In genomic region chr3:87985505-87986320, GRCm38 (mm10) we compare ENCODE assay signal across 10 mouse cellular contexts. TPM values are rescaled to one million over a fixed set of nuclear protein-coding genes. Genes with fewer than 3 reads are reported as not detected.
DNase-seq lines count a peak whose midpoint lies in the region; ATAC-seq lines count a peak whose summit lies in the region.
"Had no signal": no experiment of that assay in that cellular context is flagged by ENCODE, and none has a peak within 500 bp of the region (broad histone marks: within the 10 kb centered on the region; RNA-seq: fewer than 3 reads in every experiment).

No protein-coding gene starts in this region.

- no peaks in the 10 kb centered on the region for H3K9me3 ChIP-seq in heart, embryonic 14.5 days (ENCODE audit: control insufficient read depth, low read length)
- no peaks in the 10 kb centered on the region for H3K9me3 ChIP-seq in limb, embryonic 13.5 days

- H3K4me2 ChIP-seq in heart, embryonic 14.5 days (ENCODE audit: low read length): peak overlapping the region; percentile 67
- H3K4me2 ChIP-seq in limb, embryonic 13.5 days (replicated peaks): peak overlapping the region; percentile 80; the same call in 1 of the 2 replicates

- ATAC-seq in heart, embryonic 14.5 days (ENCODE audit: insufficient number of reproducible peaks, insufficient read depth, low FRiP score, low read depth): no peak
- ATAC-seq in limb, embryonic 13.5 days (ENCODE audit: low FRiP score, low read depth): no peak

- H3K9ac ChIP-seq in heart, embryonic 14.5 days (ENCODE audit: low read length): peak overlapping the region; percentile 58
- H3K9ac ChIP-seq in limb, embryonic 13.5 days: 0 out of 2 replicates have a peak overlapping the region, but pooled peaks have one; percentile 31

- H3K4me3 ChIP-seq in heart, embryonic 14.5 days (ENCODE audit: control insufficient read depth in 1 of 2, insufficient read depth in 1 of 2, low read depth in 1 of 2, low read length in 2 of 2): no peak overlapping the region
- no peak overlapping the region for H3K4me3 ChIP-seq in limb, embryonic 13.5 days

- peaks cover 21% of the 10 kb centered on the region for H3K27me3 ChIP-seq in heart, embryonic 14.5 days (ENCODE audit: control insufficient read depth, insufficient read depth, low read length)
- H3K27me3 ChIP-seq in limb, embryonic 13.5 days: peaks cover 31% of the 10 kb centered on the region

- 16% methylated on average over 12 of the region's 12 CpGs for whole genome bisulfite sequencing in heart, embryonic 14.5 days
- 45% methylated on average over 12 of the region's 12 CpGs for WGBS in limb, embryonic 13.5 days

- peak overlapping the region; percentile 43 to 84 for H3K27ac ChIP-seq in heart, embryonic 14.5 days (replicated peaks in 1 of 2; ENCODE audit: control insufficient read depth in 1 of 2, insufficient read depth in 1 of 2, low read depth in 2 of 2, low read length in 2 of 2)
- H3K27ac ChIP-seq in limb, embryonic 13.5 days: no peak overlapping the region; the same call in 1 of the 2 replicates

- peak; percentile 28 for DNase-seq in gastrocnemius, postnatal 10 days
- no peak for DNase-seq in gastrocnemius, postnatal 25 days
- peak; percentile 87 for DNase-seq in Muller cell, postnatal 12 days (ENCODE audit: inconsistent ontology term)
- DNase-seq in spleen, postnatal 10 days (ENCODE audit: low spot score in 2 of 2): no peak
- DNase-seq in layer of hippocampus, adult 8-10 months (ENCODE audit: low spot score in 2 of 2): no peak
- no peak for DNase-seq in cerebellum, adult 11 months

- H3K36me3 ChIP-seq in heart, embryonic 14.5 days (ENCODE audit: control insufficient read depth, insufficient read depth, low read length): no peaks in the 10 kb centered on the region
- H3K36me3 ChIP-seq in limb, embryonic 13.5 days: no peaks in the 10 kb centered on the region

- H3K4me1 ChIP-seq in heart, embryonic 14.5 days (ENCODE audit: control insufficient read depth in 2 of 2, insufficient read depth in 2 of 2, low read length in 2 of 2): peaks cover 57 to 67% of the 10 kb centered on the region in 2 experiments
- peaks cover 61% of the 10 kb centered on the region for H3K4me1 ChIP-seq in limb, embryonic 13.5 days

RNA-seq across cellular contexts. Expression of gene Bcan, which starts 14.3 kb away (rescaled TPM):
- 1 to 10 TPM in 1 of 2 experiments, under 1 TPM in 1; 0.61 to 1.9 TPM for total RNA-seq in gastrocnemius, postnatal 10 days (2021)
- not detected for total RNA-seq in gastrocnemius, postnatal 25 days (2021)
- 0.31 TPM in 1 of 2 replicates, not detected in the other for polyA plus RNA-seq in heart, embryonic 14.5 days (2014; fragmentation: Nextera tagmentation; extraction: Ambion mirVana)
- polyA plus RNA-seq in limb, embryonic 13.5 days (2015; fragmentation: Nextera tagmentation; extraction: Ambion mirVana): 0.57 and 0.59 TPM in 2 replicates
- 100 to 1,000 TPM; 257 to 304 (median 278) TPM for total RNA-seq in layer of hippocampus, adult 8-10 months (2022)
- total RNA-seq: common myeloid progenitor, adult 5-6 weeks had no signal
- polyA plus RNA-seq: limb, embryonic 11.5 days had no signal

RNA-seq across cellular contexts. Expression of gene Nes, which starts 14.8 kb away (rescaled TPM):
- 10 to 100 TPM; 72.4 to 87.7 TPM for total RNA-seq in gastrocnemius, postnatal 10 days (2021)
- total RNA-seq in gastrocnemius, postnatal 25 days (2021): 10 to 100 TPM; 21.0 to 22.0 TPM
- polyA plus RNA-seq in heart, embryonic 14.5 days (2014; fragmentation: Nextera tagmentation; extraction: Ambion mirVana): 9.8 and 10.7 TPM in 2 replicates
- 30.5 and 32.8 TPM in 2 replicates for polyA plus RNA-seq in limb, embryonic 13.5 days (2015; fragmentation: Nextera tagmentation; extraction: Ambion mirVana)
- total RNA-seq in layer of hippocampus, adult 8-10 months (2022): 1 to 10 TPM; 4.9 to 6.5 (median 5.5) TPM

RNA-seq across cellular contexts. Expression of gene Crabp2, which starts 37.2 kb away (rescaled TPM):
- 1 to 10 TPM in 1 of 2 experiments, under 1 TPM in 1; 0.96 to 1.1 TPM for total RNA-seq in gastrocnemius, postnatal 10 days (2021)
- total RNA-seq in gastrocnemius, postnatal 25 days (2021): under 1 TPM in 1 of 2 experiments, not detected in 1; 0.31 TPM
- polyA plus RNA-seq in heart, embryonic 14.5 days (2014; fragmentation: Nextera tagmentation; extraction: Ambion mirVana): 1.6 and 2.4 TPM in 2 replicates
- polyA plus RNA-seq in limb, embryonic 13.5 days (2015; fragmentation: Nextera tagmentation; extraction: Ambion mirVana): 518 and 520 TPM in 2 replicates
- total RNA-seq in layer of hippocampus, adult 8-10 months (2022): 1 to 10 TPM; 3.9 to 5.9 (median 4.7) TPM

RNA-seq across cellular contexts. Expression of gene Hapln2, which starts 41.7 kb away (rescaled TPM):
- not detected for total RNA-seq in gastrocnemius, postnatal 10 days (2021)
- total RNA-seq in gastrocnemius, postnatal 25 days (2021): not detected
- 0.58 TPM in 1 of 2 replicates, not detected in the other for polyA plus RNA-seq in heart, embryonic 14.5 days (2014; fragmentation: Nextera tagmentation; extraction: Ambion mirVana)
- 0.23 TPM in 1 of 2 replicates, not detected in the other for polyA plus RNA-seq in limb, embryonic 13.5 days (2015; fragmentation: Nextera tagmentation; extraction: Ambion mirVana)
- 10 to 100 TPM; 26.0 to 34.3 (median 29.3) TPM for total RNA-seq in layer of hippocampus, adult 8-10 months (2022)
- total RNA-seq: common myeloid progenitor, adult 5-6 weeks had no signal

RNA-seq across cellular contexts. Expression of gene Rrnad1, which starts 55.2 kb away (rescaled TPM):
- total RNA-seq in gastrocnemius, postnatal 10 days (2021): 1 to 10 TPM; 4.8 to 7.0 TPM
- 1 to 10 TPM; 4.0 to 4.2 TPM for total RNA-seq in gastrocnemius, postnatal 25 days (2021)
- polyA plus RNA-seq in heart, embryonic 14.5 days (2014; fragmentation: Nextera tagmentation; extraction: Ambion mirVana): 10.9 and 14.4 TPM in 2 replicates
- polyA plus RNA-seq in limb, embryonic 13.5 days (2015; fragmentation: Nextera tagmentation; extraction: Ambion mirVana): 22.3 and 23.6 TPM in 2 replicates
- 10 to 100 TPM; 25.2 to 31.5 (median 26.2) TPM for total RNA-seq in layer of hippocampus, adult 8-10 months (2022)

Comparison
In these comparisons a context has a peak if more than half of its experiments do, and no peak if none do; other contexts are left out.
1. DNase-seq: peak in gastrocnemius, postnatal 10 days (single experiment) and Muller cell, postnatal 12 days (single experiment); none in gastrocnemius, postnatal 25 days (single experiment), spleen, postnatal 10 days (0 of 2), layer of hippocampus, adult 8-10 months (0 of 2) and cerebellum, adult 11 months (single experiment).
2. RNA of gene Bcan, which starts 14.3 kb away (total RNA-seq): 257 to 304 TPM in layer of hippocampus, adult 8-10 months; 0.61 to 1.9 TPM in gastrocnemius, postnatal 10 days and not detected in gastrocnemius, postnatal 25 days; every median in the first group is over 10 times any median in the second.